Mouse (Mus musculus) intestine, postnatal 0 days (tissue): ENCODE measurements around the gene Gm11084. TPM values are rescaled to one million over a fixed set of nuclear protein-coding genes. Genes with fewer than 3 reads are reported as not detected.
A peak's percentile ranks its signal among the peaks of the same experiment; 100 is the strongest.

Experiments
- ATAC-seq: fragments of 200-750 bp; cut with Nextera tagmentation; 2 replicates; pipeline ENCODE4 v1.8.0; 2017; ENCODE audit warnings: mild to moderate bottlenecking, moderate TSS enrichment, moderate library complexity
- H3K27ac ChIP-seq: fragments of 300-500 bp; sonication (generic); 2 replicates; pipeline ENCODE4 v1.5.1; 2014; ENCODE audit warnings: mild to moderate bottlenecking, low read depth, low read length, moderate library complexity
- H3K27me3 ChIP-seq: fragments of 300-500 bp; sonication (generic); replicated peaks from 2 replicates; pipeline ENCODE4 v1.6.1; 2014; ENCODE audit warnings: low read length, mixed read lengths; ENCODE audit not compliant: control insufficient read depth, insufficient read depth
- H3K36me3 ChIP-seq: fragments of 300-500 bp; sonication (generic); 2 replicates; pipeline ENCODE4 v1.6.1; 2014; ENCODE audit warnings: mild to moderate bottlenecking, moderate library complexity; ENCODE audit not compliant: control insufficient read depth, insufficient read depth
- H3K4me1 ChIP-seq: fragments of 300-500 bp; sonication (generic); replicated peaks from 2 replicates; pipeline ENCODE4 v1.6.1; 2014; ENCODE audit warnings: antibody characterized with exemption, low read length, mixed read lengths; ENCODE audit not compliant: control insufficient read depth, insufficient read depth
- H3K4me2 ChIP-seq: fragments of 300-500 bp; sonication (generic); replicated peaks from 2 replicates; pipeline ENCODE4 v1.6.1; 2014; ENCODE audit warnings: low read depth, mild to moderate bottlenecking, moderate library complexity
- H3K4me3 ChIP-seq: fragments of 300-500 bp; sonication (generic); 2 replicates; pipeline ENCODE4 v1.5.1; 2014; ENCODE audit warnings: low read depth, low read length
- H3K9ac ChIP-seq: fragments of 300-500 bp; sonication (generic); 2 replicates; pipeline ENCODE4 v1.6.1; 2014; ENCODE audit warnings: mild to moderate bottlenecking, low read depth, low read length
- H3K9me3 ChIP-seq: fragments of 300-500 bp; sonication (generic); 2 replicates; pipeline ENCODE4 v1.6.1; 2016; ENCODE audit warnings: mixed run types; ENCODE audit not compliant: control insufficient read depth
- CTCF ChIP-seq: sonication (generic); IDR thresholded peaks from 2 replicates; pipeline ENCODE4 v1.5.1; 2016; ENCODE audit warnings: low read depth, mild to moderate bottlenecking, control low read depth, antibody characterized with exemption, moderate library complexity
- WGBS: fragments of 180-500 bp; shearing (Covaris S2); extraction: QIAGEN DNeasy Blood & Tissue Kit; methylation state at CpG from one replicate; pipeline ENCODE4 v1.1.7; 2014; 5-methylcytosine and 5-hydroxymethylcytosine counted together
- polyA plus RNA-seq: library from polyadenylated mRNA; unstranded; fragments of >200 nt; fragmentation: Nextera tagmentation; extraction: Ambion mirVana; gene quantifications from 2 replicates; pipeline ENCODE4 v1.2.1, GENCODE M21; 2015

Gene Gm11084
- polyA plus RNA-seq, 1 experiment from 2014 or later = not detected

- WGBS = 27% methylated on average over 24 of the region's 24 CpGs
- Histone ChIP-seq H3K4me3 (0 out of 2 replicates have a peak overlapping the region, but pooled peaks have one; percentile 14), H3K9ac (no peak overlapping the region)
Observed at GRCm38 (mm10) chr2:73003751-73004717, 17.5 kb upstream of the Gm11084 start.

GRCm38 (mm10) chr2:73003049-73003448 is 16.5 kb upstream of the Gm11084 start:
- Histone ChIP-seq H3K4me2 (no peak overlapping the region; the same call in 1 of the 2 replicates), H3K9me3 (no peaks in the 10 kb centered on the region), H3K4me3 (no peak overlapping the region), H3K27me3 (no peaks in the 10 kb centered on the region), H3K36me3 (no peaks in the 10 kb centered on the region), H3K27ac (no peak overlapping the region), H3K4me1 (no peaks in the 10 kb centered on the region), H3K9ac (no peak overlapping the region; the same call in 1 of the 2 replicates)
- no peak for TF ChIP-seq CTCF
- 48% methylated on average over 12 of the region's 12 CpGs for whole genome bisulfite sequencing
- ATAC-seq = no peak

More at GRCm38 (mm10) chr2:73003751-73004717, 17.5 kb upstream of the Gm11084 start:
- Histone ChIP-seq H3K4me2 (peak overlapping the region; percentile 40), H3K27me3 (no peaks in the 10 kb centered on the region), H3K9me3 (no peaks in the 10 kb centered on the region), H3K36me3 (no peaks in the 10 kb centered on the region), H3K27ac (peak overlapping the region; percentile 76), H3K4me1 (no peaks in the 10 kb centered on the region)
- no peak for TF ChIP-seq CTCF
- ATAC-seq = peak; percentile 63

DNA sequence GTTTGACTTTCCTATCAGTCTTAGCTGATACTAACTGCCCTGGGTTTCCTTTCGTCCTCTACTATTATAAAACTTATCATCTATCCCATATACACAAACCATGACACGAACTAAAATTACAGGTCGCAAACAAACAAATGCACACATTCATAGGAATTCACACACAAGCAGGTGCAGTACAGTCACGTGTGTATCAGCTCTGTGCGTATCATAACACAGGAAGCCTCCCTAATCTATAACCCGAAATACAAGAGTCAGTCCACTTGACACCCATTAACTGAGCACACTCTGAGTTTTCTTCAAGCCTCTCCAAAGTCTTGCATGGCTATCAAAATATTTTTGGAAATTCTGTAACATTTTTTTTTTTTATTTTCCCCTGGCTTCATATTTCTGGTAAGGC is 15.9 kb upstream of the Gm11084 start:
- 80% methylated on average over 6 of the region's 6 CpGs for WGBS
- Histone ChIP-seq H3K36me3 (no peaks in the 10 kb centered on the region), H3K4me3 (no peak overlapping the region), H3K27me3 (no peaks in the 10 kb centered on the region), H3K9me3 (no peaks in the 10 kb centered on the region), H3K9ac (no peak overlapping the region), H3K4me2 (no peak overlapping the region), H3K4me1 (no peaks in the 10 kb centered on the region), H3K27ac (no peak overlapping the region)
- no peak for TF ChIP-seq CTCF
- no peak for ATAC-seq

DNA sequence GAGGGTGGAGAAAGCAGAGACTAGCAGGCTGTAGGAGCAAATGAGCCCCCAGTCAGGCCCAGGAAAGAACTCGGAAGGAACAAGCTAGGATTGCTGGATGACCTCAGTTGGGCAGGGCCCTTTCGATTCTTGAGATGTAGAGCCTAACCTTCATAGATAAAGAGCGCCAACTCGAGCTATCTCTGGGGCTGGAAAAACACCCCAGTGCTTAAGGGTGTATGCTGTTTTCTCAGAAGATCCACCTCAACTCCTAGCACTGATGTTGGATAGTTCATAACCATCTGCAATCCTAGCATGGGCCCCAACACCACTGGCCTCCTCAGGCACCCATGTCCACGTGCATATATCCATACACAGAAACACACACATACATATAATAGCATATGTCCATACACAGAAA is 15.5 kb upstream of the Gm11084 start:
- Histone ChIP-seq H3K4me1 (no peaks in the 10 kb centered on the region), H3K9me3 (no peaks in the 10 kb centered on the region), H3K27me3 (no peaks in the 10 kb centered on the region), H3K4me2 (no peak overlapping the region), H3K9ac (no peak overlapping the region), H3K36me3 (no peaks in the 10 kb centered on the region), H3K4me3 (no peak overlapping the region), H3K27ac (no peak overlapping the region)
- TF ChIP-seq CTCF = no peak
- WGBS = 73% methylated on average over 5 of the region's 5 CpGs
- ATAC-seq = no peak

DNA sequence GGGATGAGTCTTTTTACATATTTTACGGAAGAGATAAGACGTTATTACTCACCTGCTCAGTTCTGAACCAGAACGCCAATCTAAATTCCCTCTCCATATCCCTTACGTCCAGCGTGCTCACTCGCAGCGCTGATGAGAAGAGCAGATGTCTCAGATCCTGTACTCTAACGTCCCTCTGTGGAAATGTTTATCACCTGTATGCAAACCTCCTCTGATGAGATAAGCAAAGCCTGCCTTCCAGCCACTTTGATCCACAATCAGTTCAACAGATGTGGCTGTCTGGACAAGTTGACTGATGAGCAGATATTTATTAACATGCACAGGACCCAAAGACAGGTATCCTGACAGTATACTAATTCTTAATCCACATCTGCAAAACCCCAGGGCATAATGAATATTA is 13.7 kb upstream of the Gm11084 start:
- H3K36me3 ChIP-seq = no peaks in the 10 kb centered on the region
- H3K27me3 ChIP-seq = no peaks in the 10 kb centered on the region
- H3K4me3 ChIP-seq = no peak overlapping the region
- H3K4me2 ChIP-seq = no peak overlapping the region
- no peak for ATAC-seq
- no peak for TF ChIP-seq CTCF
- no peak overlapping the region for H3K9ac ChIP-seq
- H3K9me3 ChIP-seq = no peaks in the 10 kb centered on the region
- H3K4me1 ChIP-seq = no peaks in the 10 kb centered on the region
- no peak overlapping the region for H3K27ac ChIP-seq
- WGBS = 49% methylated on average over 8 of the region's 8 CpGs

GRCm38 (mm10) chr2:72997586-72997985 is 11.1 kb upstream of the Gm11084 start:
- no peak overlapping the region for H3K4me2 ChIP-seq
- H3K36me3 ChIP-seq = no peaks in the 10 kb centered on the region
- no peaks in the 10 kb centered on the region for H3K9me3 ChIP-seq
- no peak for TF ChIP-seq CTCF
- H3K4me1 ChIP-seq = no peaks in the 10 kb centered on the region
- 95% methylated on average over 4 of the region's 4 CpGs for WGBS
- H3K9ac ChIP-seq = no peak overlapping the region
- no peak overlapping the region for H3K4me3 ChIP-seq
- no peak for ATAC-seq
- no peak overlapping the region for H3K27ac ChIP-seq
- H3K27me3 ChIP-seq = no peaks in the 10 kb centered on the region
